Mouse (Mus musculus) left cerebral cortex, adult 9 months (tissue): ENCODE data around the gene Npl.
"Not testable (repeated sequence)": the region's sequence is repeated elsewhere in the genome, so short reads cannot be mapped to it uniquely, and the experiment has no call there.

ENCODE experiments used
- DNase-seq, 2 experiments: peaks; one replicate each; pipeline ENCODE4 v3.0.0; 2022; ENCODE audit warnings: low spot score in 2 of 2

Npl gene

DNA sequence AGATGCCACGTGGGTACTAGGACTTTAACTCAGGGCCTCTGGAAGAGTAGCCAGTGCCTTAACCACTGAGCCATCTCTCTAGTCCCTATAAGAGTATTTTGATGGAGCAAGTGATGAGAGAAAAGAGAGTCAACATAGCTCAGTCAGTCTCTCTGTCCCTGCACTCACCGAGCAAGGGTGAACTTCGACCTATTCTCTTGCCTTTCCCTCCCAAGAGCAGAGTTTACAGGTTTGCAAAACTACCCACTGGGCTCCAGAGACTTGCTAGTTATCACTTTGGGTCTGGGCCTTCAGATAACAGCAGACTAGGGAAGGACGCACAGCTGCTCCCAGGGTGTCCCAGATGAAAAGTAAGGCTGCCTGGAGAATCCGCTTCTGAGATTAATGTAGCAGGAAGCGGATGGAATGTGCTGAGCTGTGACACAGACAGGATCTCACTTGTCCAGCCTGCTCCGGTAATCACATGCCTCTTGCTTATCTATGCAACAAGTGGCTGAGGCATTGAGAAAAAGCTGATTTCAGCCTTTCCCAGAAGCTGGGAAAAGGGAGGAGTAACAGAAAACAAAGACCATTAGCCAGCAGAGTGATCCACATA is 7.0 kb downstream of the Npl start:
- no peak for DNase-seq

DNA sequence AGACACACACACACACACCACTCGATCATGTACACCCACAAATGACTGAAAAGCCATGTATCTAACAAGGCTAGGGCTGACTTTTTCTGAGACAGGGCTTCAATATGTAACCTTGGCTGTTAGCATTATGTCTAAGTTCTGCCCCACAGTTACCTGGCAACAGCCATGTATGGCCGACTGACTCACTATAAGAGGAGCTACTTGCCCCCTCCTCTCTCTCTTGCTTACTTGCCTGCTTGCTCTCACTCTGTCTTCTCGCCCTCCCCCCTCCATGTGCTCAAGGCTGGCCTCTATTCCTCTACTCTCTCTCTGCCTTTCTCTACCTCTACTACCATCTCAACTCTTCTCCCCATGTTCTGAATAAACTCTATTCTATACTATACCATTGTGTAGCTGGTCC is 9.1 kb downstream of the Npl start:
- DNase-seq, result no peak

DNA sequence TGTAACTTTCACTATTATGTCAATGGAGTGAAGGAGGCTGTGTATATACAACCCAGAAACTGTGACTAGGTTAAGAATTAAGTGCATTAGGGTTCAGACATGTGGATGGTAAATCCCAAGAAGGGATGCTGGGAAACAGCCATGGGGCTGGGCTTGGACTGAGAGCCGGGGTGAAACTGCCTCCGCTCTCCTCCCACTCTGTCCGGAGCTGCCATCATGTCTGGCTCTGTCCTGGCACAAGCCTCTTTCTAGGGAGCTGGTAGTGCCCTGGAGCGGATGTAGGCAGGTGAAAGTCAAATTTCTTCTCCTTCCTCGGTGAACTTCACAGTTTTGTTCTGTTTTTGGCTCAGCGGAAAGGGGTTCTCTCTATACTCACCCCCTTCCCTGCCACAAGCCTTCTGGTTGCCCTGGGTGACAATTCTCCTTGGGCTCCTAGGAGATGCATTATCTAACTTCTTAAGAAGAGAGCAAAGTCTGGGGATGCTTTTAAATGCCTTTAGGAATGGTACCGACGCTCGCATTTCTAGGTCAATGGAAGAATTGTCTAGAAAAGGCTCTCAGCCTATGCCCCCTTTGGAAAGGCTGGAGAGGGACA is 10.0 kb downstream of the Npl start:
- DNase-seq, result no peak

DNA sequence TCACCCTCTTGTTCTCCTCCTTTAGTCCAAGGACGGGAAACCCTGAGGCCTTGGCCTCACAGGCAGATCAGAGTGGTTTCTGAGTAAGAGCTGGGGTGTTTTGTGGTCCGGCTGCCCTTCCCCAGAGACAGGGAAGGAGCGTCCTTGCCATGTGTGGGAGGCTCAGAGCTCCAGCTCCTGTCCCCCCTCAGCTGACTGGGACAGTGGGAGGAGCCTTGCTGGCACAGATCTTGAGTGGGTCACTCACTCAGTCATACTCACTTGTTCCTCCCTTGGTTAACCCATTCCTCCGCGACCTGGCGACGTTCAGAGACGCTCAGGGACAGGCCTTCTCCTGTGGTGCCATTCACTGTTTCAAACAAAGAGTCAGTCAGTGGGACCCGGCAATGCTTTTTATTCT is 14.2 kb downstream of the Npl start:
- no peak for DNase-seq

DNA sequence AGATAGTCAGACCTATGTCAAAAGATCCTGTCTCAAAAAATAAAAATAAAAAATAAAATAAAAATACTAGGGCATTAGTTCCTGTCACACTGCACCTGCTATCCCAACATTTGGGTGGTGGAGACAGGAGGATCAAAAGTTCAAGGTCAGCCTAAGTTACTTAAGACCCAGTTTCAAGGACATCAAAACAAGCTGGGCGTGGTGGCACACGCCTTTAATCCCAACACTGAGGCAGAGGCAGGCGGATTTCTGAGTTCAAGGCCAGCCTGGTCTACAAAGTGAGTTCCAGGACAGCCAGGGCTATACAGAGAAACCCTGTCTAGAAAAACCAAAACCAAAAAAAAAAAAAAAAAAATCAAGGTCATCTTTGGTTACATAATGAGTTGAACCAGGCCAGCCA is 16.9 kb downstream of the Npl start:
- not testable (repeated sequence) for DNase-seq

DNA sequence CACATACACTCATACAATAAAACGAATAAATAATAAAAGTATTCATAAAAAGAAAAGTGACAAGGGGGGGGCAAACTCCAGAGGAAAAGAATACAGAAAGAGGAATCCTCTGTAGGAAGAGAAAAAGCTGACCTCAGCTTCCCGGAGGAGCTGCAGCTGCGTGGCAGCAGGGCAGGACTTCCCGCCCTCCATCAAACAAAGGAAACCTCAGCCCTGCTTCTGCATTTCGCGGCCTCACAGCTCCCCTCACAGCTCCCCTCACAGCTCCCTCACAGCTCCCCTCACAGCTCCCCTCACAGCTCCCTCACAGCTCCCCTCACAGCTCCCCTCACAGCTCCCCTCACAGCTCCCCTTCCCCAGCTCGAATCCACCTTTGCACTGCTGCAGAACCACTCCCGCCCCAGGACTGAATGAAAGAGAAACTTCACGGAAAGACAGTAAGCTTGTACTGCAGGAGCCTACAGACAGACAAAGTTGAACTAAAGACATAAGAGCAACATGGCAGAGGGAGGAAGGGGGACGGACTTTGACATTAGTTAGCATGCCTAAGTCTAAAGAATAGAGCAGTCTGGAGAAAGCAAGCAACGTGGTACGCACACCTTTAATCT is 17.5 kb downstream of the Npl start:
- DNase-seq, result no peak

DNA sequence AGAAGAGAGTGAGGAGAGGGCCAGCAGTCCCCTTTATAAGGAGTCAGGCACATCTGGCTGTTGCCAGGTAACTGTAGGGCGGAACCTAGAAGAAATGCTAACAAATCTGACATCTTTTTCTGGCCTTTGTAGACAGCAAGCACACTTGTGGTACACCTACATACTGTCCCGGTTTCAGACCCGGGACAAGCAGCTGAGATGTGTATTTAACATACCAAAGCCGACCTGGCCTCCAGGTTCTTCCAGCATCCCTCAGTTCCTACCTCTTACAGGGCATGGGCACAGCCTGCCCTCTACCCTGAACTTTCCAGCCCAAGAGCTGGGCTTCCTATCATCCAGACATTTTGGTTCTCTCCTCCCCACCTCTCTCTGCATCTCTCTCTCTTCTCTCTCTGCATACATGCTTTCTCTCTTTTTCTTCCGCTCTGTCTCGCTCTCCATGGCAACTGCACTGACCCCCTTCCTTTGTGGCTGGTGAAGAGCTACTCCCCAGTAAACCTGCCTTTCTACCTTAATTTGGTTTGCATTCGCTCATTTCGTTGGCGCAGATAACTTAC is 18.1 kb downstream of the Npl start:
- DNase-seq, result no peak

DNA sequence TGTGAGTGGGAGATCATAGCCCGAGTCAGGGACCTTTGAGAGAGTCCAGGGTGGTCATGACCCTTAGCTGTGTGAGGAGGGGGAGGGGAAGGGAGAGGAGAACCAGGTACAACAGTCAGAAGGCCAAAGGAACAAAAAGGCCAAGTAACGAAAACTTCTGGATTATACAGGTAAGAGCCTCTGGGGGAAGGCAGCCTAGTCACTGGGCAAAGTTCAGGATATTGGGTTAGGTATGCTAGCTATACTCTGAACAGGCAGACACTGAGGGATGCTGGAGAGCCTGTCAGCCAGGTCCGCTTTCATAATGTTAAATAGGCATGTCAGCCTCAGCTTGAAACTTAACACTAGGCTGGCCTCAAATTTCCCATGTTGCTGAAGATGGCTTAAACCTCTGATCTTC is 27.7 kb downstream of the Npl start:
- DNase-seq, result no peak

DNA sequence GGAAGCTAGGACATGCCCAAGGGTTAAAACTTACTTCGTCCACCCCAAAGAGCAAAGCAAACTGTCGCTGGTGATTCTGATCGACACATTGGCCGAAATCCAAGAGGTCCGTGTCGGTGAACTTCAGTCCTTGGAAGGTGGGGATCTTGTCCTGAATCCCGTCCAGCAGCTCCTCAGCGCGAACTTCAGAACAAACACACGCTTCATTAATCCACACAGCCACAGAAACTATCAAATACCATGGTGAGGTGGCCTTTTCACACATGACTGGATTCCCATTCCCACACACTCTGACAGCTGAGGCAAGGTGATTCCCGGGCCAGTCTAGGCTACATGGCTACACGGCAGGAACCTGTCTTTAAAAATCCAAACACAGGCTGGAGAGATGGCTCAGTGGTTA is 34.5 kb downstream of the Npl start:
- DNase-seq, result no peak

DNA sequence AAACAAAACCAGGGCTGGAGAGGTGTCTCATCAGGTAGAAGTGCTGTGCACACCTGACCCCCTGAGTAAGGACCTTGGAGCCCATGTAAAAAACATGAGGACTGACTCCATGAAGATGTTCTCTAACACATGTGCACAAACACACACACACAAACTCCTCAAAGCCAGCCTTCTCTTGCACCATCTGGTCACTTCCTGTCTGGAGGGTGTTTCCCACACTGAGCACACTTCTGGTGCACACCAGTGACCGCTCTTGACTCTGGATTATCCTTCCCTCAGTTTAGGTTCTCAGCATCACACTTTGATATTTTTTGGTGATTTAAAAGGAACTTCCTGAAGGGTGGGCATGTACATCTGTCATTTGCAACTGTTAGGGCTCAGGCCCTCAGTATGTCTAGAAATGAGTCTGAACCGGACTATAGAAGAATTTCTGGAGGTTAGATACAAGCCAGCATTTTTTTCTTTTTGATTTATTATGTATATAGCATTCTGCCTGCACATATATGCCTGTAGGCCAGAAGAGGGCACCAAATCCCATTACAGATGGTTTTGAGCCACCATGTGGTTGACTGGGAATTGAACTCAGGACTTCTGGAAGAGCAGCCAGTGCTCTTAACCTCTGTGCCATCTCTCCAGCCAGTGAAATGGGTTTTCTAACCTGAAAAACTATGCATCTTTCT is 39.4 kb downstream of the Npl start:
- no peak for DNase-seq

DNA sequence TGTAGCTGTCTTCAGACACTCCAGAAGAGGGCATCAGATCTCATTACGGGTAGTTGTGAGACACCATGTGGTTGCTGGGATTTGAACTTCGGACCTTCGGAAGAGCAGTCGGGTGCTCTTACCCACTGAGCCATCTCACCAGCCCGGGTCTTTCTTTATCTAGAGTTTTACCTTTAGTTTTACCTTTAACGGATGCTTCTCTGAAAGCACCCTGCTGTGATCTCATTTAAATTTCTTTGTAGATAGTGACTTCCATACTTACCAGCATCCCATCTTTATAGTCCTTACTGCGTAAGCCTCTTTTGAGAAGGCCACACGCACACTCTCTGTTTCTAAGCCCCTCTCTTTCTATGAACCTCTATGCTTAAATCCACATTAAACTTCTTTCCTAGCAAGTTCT is 40.3 kb downstream of the Npl start:
- DNase-seq, result not testable (repeated sequence)

DNA sequence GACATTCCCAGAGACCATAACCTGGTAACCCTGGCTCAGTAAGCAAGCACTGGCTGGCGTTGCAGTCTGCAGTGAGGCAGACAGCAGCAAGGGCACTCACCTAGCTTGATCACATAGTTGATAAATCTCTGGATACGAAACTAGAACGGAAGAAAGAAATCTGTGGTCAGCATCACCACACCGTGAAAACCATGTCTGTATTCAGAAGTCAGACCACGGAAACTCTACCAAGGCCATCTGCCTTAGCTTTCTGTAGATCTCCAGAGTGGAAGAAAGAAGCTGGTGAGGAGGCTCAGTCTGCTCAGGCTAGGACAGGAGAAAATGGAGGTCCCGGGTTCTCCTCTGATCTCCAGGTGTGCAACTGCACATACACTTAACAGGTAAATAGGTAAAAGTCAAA is 40.8 kb downstream of the Npl start:
- DNase-seq, result no peak

DNA sequence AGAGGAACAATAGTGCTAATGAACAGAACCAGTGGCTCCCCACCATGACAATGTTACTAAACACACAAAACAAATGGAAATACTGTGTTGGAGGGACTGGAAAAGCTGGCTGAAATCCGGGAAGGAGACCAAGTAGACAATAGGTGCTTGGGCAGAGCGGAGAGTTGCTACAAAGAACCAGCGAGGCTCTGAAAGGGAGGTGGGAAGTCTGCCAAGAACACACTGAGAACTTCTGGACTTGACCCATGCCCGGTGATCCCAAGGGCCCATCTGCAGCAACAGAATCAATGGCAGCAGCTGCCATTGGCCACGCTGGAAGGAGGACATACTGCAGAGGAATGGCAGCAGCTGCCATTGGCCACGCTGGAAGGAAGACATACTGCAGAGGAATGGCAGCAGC is 43.6 kb downstream of the Npl start:
- peak in 1 of 2 experiments; percentile 40 for DNase-seq

DNA sequence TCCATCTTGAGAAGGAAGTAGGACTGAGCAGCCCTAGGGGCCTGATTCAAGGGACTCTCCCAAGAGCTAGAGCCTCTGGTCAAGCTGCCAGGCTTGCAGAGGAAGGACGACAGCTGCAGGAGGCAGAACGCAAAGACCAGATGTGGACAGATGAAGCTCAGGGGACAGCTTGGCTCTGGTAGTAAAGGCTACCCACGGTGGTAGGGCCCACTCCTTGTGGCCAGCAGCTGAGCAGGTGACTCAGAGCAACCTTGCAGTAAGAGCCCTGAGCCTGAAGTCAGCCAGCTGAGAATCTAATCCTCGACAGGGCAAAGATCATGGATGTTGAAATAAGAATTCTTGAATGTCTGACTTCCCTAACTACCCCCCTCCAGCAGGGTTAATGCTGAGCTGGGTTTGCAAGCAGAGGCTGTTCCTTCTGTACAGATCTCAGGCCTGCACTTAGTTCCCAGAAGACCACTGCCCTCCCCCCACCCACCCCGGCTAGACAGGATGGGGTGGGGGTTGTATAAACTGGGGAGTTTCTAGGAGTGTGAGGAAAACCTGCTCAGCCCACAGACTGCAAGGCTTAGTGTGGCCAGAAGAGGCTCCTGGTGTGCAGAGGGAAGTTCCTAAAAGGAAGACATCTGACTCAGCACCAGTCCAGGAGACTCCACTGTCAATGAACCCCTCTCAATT is 48.1 kb downstream of the Npl start:
- no peak for DNase-seq

DNA sequence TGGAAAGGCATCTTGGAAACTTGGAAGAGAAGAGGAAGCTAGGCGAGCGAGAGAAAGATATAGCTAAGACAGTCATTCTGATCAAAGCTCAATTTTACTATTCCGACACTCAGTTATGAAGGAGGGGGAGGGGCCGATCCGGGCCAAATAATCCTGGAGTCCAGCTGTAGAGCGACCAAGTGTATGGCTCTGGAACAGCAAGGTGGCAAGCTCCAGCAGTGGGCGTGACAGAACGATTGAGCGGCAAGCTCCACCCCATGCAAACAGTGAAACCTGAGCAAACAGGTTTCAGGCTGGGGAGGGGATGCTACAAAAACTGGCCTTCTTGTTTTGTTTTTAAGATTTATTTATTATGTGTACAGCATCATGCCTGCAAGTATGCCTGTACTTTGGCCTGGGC is 49.8 kb downstream of the Npl start:
- DNase-seq, result no peak

DNA sequence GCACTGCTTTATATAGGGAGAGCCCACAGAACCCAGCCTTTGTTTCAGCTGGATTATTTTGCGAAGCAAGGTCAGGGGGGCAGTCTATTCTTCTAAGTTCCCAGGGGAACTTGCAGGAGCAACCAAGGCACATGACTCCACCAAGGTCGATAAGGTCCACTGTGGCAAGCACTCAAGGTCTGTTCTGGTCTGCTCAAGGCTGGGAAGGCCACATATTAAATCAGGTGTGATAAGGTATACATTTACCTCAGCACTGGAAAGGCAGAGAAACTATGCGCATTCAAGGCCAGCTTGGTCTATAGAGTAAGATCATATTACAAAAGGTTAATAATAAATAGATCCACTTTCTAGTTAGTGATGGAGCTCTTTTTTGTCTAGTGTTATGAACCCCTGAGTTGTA is 53.8 kb downstream of the Npl start:
- DNase-seq, result no peak

DNA sequence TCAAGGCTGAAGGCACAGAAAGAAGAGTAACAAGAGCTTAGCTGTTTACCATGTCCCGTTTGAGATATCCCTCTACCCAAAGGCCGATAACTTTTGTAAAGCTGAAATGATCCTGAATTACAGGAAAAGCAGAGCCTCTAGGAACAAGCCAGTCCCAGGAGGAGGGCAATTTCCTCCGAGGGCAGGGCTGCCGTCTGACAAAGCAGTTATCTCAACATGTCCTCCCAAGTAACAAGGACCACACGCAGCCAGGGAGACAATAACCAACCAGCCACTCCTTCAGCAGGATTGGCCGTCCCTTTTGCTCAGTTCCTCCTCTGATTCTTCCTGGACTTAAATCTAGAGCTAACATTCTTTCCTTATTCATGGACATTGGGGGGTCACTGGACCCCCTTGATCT is 55.9 kb downstream of the Npl start:
- DNase-seq, result no peak

DNA sequence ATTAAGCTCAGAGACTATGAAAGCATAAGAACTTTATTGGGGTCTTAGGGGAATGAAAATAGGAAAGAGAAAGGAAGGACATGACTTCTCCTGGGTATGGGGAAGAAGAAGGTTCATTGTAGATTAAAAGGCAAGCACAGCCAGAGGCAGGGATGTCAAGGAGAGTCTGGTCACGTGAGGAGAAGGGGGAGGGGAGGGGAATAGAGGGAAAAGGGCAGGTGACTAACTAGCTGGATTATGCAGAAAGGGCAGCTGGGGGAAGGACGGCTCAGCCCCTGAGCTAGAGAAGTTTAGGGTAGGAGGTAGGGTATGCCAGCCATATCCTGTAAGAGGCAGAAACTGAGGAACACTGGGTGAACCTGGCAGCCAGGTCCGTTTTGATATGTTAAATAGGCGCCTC is 56.5 kb downstream of the Npl start:
- DNase-seq, result no peak

DNA sequence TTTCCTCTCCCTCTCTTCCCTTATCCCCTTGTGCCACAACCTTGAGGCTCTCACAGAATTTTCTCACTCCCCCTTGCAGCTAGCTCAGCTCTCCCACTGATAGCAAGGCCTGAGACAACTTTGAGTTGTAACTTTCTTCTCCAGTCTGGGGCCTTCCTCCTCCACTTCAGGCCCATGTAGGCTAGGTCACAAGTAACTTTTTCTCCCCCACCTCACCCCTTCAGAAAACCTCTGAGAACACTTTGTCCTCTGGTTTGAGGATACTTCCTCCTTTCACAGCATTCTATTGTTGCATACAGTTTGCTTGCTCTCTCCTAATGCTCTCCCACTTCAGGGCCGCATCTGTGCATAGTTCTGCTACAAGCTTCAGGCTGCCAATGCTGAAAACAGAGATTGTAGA is 58.0 kb downstream of the Npl start:
- DNase-seq, result no peak

DNA sequence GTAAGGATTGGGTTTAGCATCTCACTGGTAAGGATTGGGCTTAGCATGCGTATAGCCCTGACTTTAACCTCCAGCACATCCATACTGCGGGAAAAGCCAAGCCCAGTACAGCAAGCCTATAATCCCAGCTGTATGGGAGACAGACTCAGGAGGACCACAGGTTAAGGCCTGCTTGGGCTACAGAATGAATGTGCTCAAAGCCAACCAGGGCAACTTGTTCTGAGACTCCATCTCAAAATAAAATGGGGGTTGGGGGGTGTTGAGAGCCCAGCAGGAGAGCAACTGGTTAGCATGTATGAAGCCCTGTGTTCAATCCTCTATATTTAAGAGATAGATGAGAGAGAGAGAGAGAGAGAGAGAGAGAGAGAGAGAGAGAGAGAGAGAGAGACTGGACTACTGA is 58.5 kb downstream of the Npl start:
- DNase-seq, result no peak

DNA sequence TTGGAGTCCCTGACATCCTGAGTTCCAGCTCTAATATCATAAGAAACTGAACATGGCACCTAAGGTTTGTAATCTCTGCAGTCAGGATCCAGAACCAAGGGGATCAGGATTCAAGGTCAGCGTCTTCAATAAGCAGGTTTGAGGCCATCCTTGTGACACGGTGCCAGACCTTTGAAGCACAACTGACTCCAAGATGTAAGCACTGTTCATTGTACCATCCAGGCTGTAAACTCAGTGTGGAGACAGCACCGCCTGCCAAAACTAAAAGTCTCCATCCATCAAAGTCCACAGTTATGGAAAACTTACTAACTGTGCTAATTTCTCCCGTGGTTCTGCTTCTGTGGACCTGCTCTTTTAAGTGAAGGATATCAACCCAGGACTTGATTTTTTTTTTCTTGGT is 59.9 kb downstream of the Npl start:
- no peak for DNase-seq

DNA sequence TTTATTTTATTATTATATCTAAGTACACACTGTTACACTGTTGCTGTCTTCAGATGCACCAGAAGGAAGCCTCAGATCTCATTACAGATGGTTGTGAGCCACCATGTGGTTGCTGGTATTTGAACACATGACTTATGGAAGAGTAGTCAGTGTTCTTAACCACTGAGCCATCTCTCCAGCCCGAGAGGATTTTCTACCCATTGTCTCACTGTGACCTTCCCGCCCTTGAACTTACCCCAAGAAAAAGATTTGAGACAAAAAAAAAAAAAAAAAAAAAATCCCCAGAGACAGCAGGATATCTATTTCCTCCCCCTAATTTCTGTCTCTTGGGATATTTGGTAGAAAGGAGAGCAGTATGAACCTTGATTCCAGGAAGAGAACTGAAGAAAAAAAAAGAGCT is 60.3 kb downstream of the Npl start:
- no peak for DNase-seq
